Mouse (Mus musculus) layer of hippocampus, postnatal 14 days (tissue): ENCODE results near the gene Cdh15. TPM values are rescaled to one million over a fixed set of nuclear protein-coding genes. Genes with fewer than 3 reads are reported as not detected.

Experiments used
- DNase-seq, 2 experiments: peaks; one replicate each; pipeline ENCODE4 v3.0.0; 2021 to 2022; ENCODE audit warnings: low spot score in 2 of 2, mixed read lengths in 1 of 2
- long read RNA-seq, 2 experiments: library from polyadenylated mRNA; stranded (forward); transcript quantifications; one replicate each; pipeline ENCODE4 v2.0.0; 2021
- total RNA-seq, 2 experiments: library from RNA; stranded (reverse); gene quantifications; 2 replicates each; pipeline ENCODE4 v1.2.3; 2021

Gene Cdh15
- 1 to 10 TPM in 1 of 2 experiments, under 1 TPM in 1; 0.93 to 1.2 TPM for total RNA-seq
- long read RNA-seq, experiment 1, partial matches to known transcripts: 1 of 2 reads
- long read RNA-seq, experiment 1, other reads (novel, unspliced or antisense): 0 of 2 reads
- long read RNA-seq, experiment 2, partial matches to known transcripts: 0 of 1 reads
- long read RNA-seq, experiment 2, other reads (novel, unspliced or antisense): 1 of 1 reads

GRCm38 (mm10) chr8:122847829-122848561, at the start of gene Cdh15:
Gene Cdh15, plus strand, starts transcription at chr8:122847966.
- peak in 1 of 2 experiments; percentile 41 for DNase-seq

GRCm38 (mm10) chr8:122803906-122804761, 43.6 kb upstream of the Cdh15 start:
- peak in 1 of 2 experiments; percentile 39 for DNase-seq

- peak in 1 of 2 experiments; percentile 58 for DNase-seq
These were observed 42.4 kb upstream of the Cdh15 start for GRCm38 (mm10) chr8:122805349-122805748.

GRCm38 (mm10) chr8:122806956-122807538, 40.7 kb upstream of the Cdh15 start:
- DNase-seq: no peak

GRCm38 (mm10) chr8:122807907-122808306, 39.9 kb upstream of the Cdh15 start:
- DNase-seq: no peak

GRCm38 (mm10) chr8:122810376-122810775, 37.4 kb upstream of the Cdh15 start:
- DNase-seq: no peak

GRCm38 (mm10) chr8:122811870-122812494, 35.8 kb upstream of the Cdh15 start:
- no peak for DNase-seq

GRCm38 (mm10) chr8:122812610-122813250, 35.0 kb upstream of the Cdh15 start:
- no peak for DNase-seq

GRCm38 (mm10) chr8:122814608-122815007, 33.2 kb upstream of the Cdh15 start:
- peak in 1 of 2 experiments; percentile 52 for DNase-seq

GRCm38 (mm10) chr8:122816965-122817364, 30.8 kb upstream of the Cdh15 start:
- DNase-seq: no peak

- DNase-seq: no peak
These were observed 29.9 kb upstream of the Cdh15 start for GRCm38 (mm10) chr8:122817724-122818496.

GRCm38 (mm10) chr8:122819776-122820175, 28.0 kb upstream of the Cdh15 start:
- DNase-seq: no peak

GRCm38 (mm10) chr8:122824571-122824970, 23.2 kb upstream of the Cdh15 start:
- peak in 1 of 2 experiments; percentile 44 for DNase-seq

GRCm38 (mm10) chr8:122824986-122825385, 22.8 kb upstream of the Cdh15 start:
- DNase-seq: no peak

GRCm38 (mm10) chr8:122825408-122825807, 22.4 kb upstream of the Cdh15 start:
- DNase-seq: no peak

- no peak for DNase-seq
These were observed 18.4 kb upstream of the Cdh15 start for GRCm38 (mm10) chr8:122829396-122829795.

- peak; percentile 93 to 95 for DNase-seq
These were observed 17.3 kb upstream of the Cdh15 start for GRCm38 (mm10) chr8:122830349-122831061.

- no peak for DNase-seq
These were observed 13.3 kb upstream of the Cdh15 start for GRCm38 (mm10) chr8:122834416-122834815.

- peak; percentile 59 to 70 for DNase-seq
These were observed 12.8 kb upstream of the Cdh15 start for GRCm38 (mm10) chr8:122834971-122835370.
